Mouse (Mus musculus) inflammation-experienced regulatory T-cells, adult 16 weeks (primary cell): ENCODE measurements around the gene Cacna1i. TPM values are rescaled to one million over a fixed set of nuclear protein-coding genes. Genes with fewer than 3 reads are reported as not detected.

Experiments
- polyA plus RNA-seq: library from polyadenylated mRNA; unstranded; fragments of 100-300 nt; shearing (Covaris generic); gene quantifications from one replicate; pipeline ENCODE4 v1.2.1, GENCODE M21; 2017

The Cacna1i gene
- 0.02 TPM for polyA plus RNA-seq

DNA sequence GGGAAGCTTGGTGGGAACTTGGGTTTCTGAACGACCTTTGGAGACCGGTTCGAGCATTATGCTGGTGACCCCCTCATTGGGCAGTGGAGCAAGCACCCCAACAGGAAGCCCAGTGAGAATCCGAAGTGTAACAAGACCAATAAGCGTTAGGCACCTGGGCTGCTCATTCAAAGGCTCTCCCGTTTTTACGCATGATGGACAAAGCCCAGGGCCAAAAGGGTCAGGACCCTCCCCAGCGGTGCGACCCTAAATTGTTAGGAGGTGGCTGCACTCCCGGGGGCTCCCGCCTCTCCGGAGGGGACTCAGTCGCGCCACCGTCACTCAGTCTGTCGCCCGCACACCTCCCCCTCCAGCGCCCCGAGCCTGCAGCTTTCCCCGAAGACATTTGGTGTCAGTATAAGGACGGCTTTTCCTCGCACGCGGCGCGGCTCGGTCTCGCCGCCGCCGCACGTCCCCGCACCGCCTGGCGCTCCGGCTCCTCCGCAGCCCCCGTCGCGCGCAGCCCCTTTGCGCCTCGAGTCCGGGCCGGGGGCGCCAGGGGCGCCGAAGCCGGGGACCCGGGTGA, at the start of gene Cacna1i:
Gene Cacna1i (plus strand): TSS at position 388 of the 565 bp plus-strand sequence.

DNA sequence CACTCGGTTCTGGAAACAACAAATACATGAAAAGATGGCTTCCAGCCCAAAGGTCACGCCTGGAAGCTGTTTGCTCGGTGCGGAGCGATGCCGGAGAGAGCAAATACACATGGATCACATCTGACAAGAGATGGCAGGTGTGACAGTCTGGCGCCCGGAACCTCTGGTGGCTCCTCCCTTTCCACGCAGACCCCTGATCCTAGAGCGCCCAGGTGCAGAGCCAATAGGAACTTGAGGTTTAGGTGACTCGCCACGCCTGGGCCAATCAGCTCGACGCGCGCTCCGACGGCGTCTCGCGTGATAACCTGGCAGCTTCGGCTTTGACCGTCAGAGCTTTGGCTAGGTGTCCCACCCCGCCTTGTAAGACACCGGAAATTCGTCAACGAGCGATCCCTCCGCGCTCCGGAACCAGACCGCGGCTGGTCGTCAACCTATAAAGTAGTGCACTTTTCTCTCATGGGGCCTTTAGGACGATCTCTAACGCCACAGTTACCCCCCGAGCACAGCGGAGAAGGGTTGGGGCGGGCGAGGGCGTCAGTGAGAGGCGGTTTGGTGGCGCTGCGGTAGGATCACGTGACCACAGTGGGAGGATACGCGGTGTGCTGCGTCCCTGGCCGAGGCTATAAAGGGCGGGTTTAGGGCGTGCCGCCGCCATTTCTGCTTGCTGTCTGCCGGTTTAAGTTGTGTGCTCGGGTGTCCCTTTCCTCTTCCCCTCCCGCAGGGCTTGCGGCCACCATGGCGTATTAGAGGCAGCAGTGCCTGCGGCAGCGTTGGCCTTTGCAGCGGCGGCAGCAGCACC, 32.0 kb upstream of the Cacna1i start, which contains the start of gene Atf4:
Gene Atf4 (plus strand): TSS at position 338 of the 799 bp plus-strand sequence.

DNA sequence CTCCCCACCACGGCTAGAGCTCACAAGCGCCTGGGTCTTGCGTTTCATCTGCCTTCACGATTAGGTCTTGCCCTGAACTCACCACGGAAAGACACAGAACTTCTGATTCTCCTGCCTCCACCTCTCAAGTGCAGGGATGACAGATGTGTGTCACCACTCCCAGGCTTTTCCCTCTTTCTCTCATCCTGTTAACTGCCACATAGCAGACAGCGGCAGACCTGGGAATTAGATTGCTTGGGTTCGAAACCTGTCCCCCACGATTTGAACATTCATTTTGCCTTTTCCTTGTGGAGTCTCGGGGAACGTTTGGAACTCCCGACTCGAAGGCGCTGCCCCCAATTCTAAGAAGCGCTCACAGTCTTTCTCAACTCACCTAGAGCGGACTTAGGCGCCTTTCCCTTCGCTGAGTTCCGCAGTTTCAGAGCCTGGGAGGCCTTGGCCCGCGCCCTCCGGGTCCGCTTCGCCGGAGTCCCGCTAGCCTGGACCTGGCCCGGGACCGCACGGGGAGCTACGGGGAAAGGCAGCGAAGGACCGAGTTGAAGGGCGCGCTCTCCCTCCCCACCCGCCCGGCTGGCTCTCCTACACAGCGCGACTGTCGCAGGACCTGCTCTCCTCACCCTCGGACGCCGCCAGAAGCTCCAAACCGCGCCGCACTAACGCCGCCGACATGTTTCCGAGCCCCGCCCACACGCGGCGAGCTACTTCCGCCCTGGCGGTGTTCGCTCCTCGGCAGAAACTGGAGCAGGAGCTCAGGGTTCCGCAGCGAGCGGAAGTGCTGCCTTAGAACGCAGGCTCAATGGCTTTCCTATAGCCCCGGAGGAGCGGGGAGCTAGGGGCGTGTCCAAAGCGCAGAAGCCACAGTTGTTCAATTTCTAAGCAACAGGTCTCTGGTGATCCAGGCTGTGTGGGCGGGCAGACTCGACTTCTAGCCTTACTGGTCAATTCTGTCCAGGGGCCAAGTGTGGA, 23.1 kb upstream of the Cacna1i start, which contains the start of gene Rps19bp1:
Gene Rps19bp1 (minus strand): TSS at position 706 of the 966 bp plus-strand sequence.

Other genes starting within 250 kb of the Cacna1i start
- gene Syngr1, start 195.9 kb upstream of the Cacna1i start, polyA plus RNA-seq: 0.60 TPM
- 1,298 TPM for gene Rpl3, start 195.4 kb upstream of the Cacna1i start, polyA plus RNA-seq
- gene Tab1, start 154.1 kb upstream of the Cacna1i start, polyA plus RNA-seq: 28.4 TPM
- gene Mgat3, start 113.5 kb upstream of the Cacna1i start, polyA plus RNA-seq: not detected
- gene Mief1, start 53.2 kb upstream of the Cacna1i start, polyA plus RNA-seq: 37.3 TPM
- not detected for gene AC140267.1, start 51.4 kb upstream of the Cacna1i start, polyA plus RNA-seq
- 106 TPM for gene Atf4, start 32.1 kb upstream of the Cacna1i start, polyA plus RNA-seq
- gene Rps19bp1, start 22.9 kb upstream of the Cacna1i start, polyA plus RNA-seq: 30.8 TPM